ENCODE assay signal across 19 mouse cellular contexts in the genomic region with DNA sequence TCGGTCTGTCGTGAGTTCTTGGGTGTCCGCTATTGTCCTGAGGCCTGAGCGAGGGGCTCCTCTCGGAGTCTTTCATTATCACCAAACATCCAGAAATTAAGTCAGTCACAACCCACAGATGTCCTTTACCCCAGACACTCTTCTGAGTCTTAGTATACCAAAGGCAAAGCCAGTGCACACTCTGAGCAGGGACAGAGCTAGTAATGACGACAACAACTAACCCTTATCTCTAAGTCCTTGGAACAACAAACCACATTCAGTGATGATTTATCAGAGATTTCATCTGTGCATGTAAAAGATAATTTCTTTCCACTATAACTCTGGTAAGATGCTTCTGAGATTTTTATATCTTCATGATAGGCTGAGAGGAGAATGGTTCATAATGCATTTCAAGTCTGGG.
"Had no signal": no experiment of that assay in that cellular context is flagged by ENCODE, and none has a peak within 500 bp of the region (broad histone marks: within the 10 kb centered on the region; RNA-seq: fewer than 3 reads in every experiment).

No protein-coding gene starts in this region.

- H3K4me3 ChIP-seq: limb, embryonic 12.5 days; limb, embryonic 15.5 days; lung, embryonic 15.5 days; midbrain, embryonic 12.5 days; midbrain, embryonic 15.5 days; neural tube, embryonic 12.5 days; neural tube, embryonic 15.5 days; stomach, embryonic 15.5 days had no signal

- H3K9me3 ChIP-seq: limb, embryonic 12.5 days; limb, embryonic 15.5 days; lung, embryonic 15.5 days; midbrain, embryonic 12.5 days; midbrain, embryonic 15.5 days; neural tube, embryonic 12.5 days; neural tube, embryonic 15.5 days; stomach, embryonic 15.5 days had no signal

- H3K9ac ChIP-seq: limb, embryonic 12.5 days; limb, embryonic 15.5 days; liver, embryonic 14.5 days; lung, embryonic 15.5 days; midbrain, embryonic 12.5 days; midbrain, embryonic 15.5 days; neural tube, embryonic 12.5 days; neural tube, embryonic 15.5 days; stomach, embryonic 15.5 days had no signal

- DNase-seq: kidney, adult 18-20 months; kidney, adult 9 months; kidney, postnatal 14 days; kidney, postnatal 4 days; left cerebral cortex, postnatal 4 days; lung, adult 18-20 months; right cerebral cortex, postnatal 25 days; spleen, adult 18-20 months; thymus, postnatal 36 days had no signal

- H3K27me3 ChIP-seq: limb, embryonic 12.5 days; limb, embryonic 15.5 days; lung, embryonic 15.5 days; midbrain, embryonic 12.5 days; midbrain, embryonic 15.5 days; neural tube, embryonic 12.5 days; neural tube, embryonic 15.5 days; stomach, embryonic 15.5 days had no signal

- ATAC-seq: midbrain, embryonic 15.5 days had no signal

- H3K36me3 ChIP-seq: midbrain, embryonic 15.5 days had no signal

- H3K27ac ChIP-seq: limb, embryonic 12.5 days; limb, embryonic 15.5 days; liver, embryonic 14.5 days; lung, embryonic 15.5 days; macrophage; midbrain, embryonic 12.5 days; midbrain, embryonic 15.5 days; neural tube, embryonic 12.5 days; neural tube, embryonic 15.5 days; stomach, embryonic 15.5 days had no signal

- H3K4me2 ChIP-seq: limb, embryonic 12.5 days; limb, embryonic 15.5 days; lung, embryonic 15.5 days; midbrain, embryonic 12.5 days; midbrain, embryonic 15.5 days; neural tube, embryonic 12.5 days; neural tube, embryonic 15.5 days; stomach, embryonic 15.5 days had no signal
